Mouse (Mus musculus) layer of hippocampus, postnatal 10 days (tissue): Measurements from ENCODE around the gene Lao1. TPM values are rescaled to one million over a fixed set of nuclear protein-coding genes. Genes with fewer than 3 reads are reported as not detected.

ENCODE experiments used
- DNase-seq, 2 experiments: peaks; one replicate each; pipeline ENCODE4 v3.0.0; 2021; ENCODE audit warnings: low spot score in 2 of 2
- total RNA-seq, 2 experiments: library from RNA; stranded (reverse); gene quantifications; 2 replicates each; pipeline ENCODE4 v1.2.3; 2021

Lao1 gene
- total RNA-seq, 2 experiments from 2014 or later, result 0.46 to 1.1 TPM

- DNase-seq, result no peak
Measured at GRCm38 (mm10) chr4:119014997-119015396, 53.6 kb downstream of the Lao1 start.

- no peak for DNase-seq
Measured at GRCm38 (mm10) chr4:119015557-119015956, 54.2 kb downstream of the Lao1 start.

- DNase-seq, result no peak
Measured at GRCm38 (mm10) chr4:119017078-119017477, 55.7 kb downstream of the Lao1 start.

Other genes with a start within 250 kb of the Lao1 start
- not detected for gene Olfr1340, start 241.4 kb upstream of the Lao1 start, total RNA-seq
- gene Olfr1339, start 229.4 kb upstream of the Lao1 start, total RNA-seq, result not detected
- gene Olfr1338, start 202.8 kb upstream of the Lao1 start, total RNA-seq, result not detected
- not detected for gene Olfr1337, start 179.0 kb upstream of the Lao1 start, total RNA-seq
- not detected for gene Olfr1335, start 151.6 kb upstream of the Lao1 start, total RNA-seq
- not detected for gene Olfr1333, start 125.3 kb upstream of the Lao1 start, total RNA-seq
- not detected for gene Olfr1331, start 96.9 kb upstream of the Lao1 start, total RNA-seq
- not detected for gene Olfr1330, start 73.0 kb upstream of the Lao1 start, total RNA-seq
- gene Olfr1329, start 44.1 kb upstream of the Lao1 start, total RNA-seq, result not detected
- not detected for gene Olfr1328, start 23.0 kb upstream of the Lao1 start, total RNA-seq
- 10 to 100 TPM; 53.4 to 60.4 TPM for gene Slc2a1, start 147.1 kb downstream of the Lao1 start, total RNA-seq
- gene Zfp691, start 212.6 kb downstream of the Lao1 start, total RNA-seq, result 1 to 10 TPM; 6.2 to 7.7 TPM
- gene Ermap, start 228.4 kb downstream of the Lao1 start, total RNA-seq, result under 1 TPM; 0.30 to 0.78 TPM
- 10 to 100 TPM; 33.6 to 36.7 TPM for gene Svbp, start 233.7 kb downstream of the Lao1 start, total RNA-seq